Mouse (Mus musculus) forebrain, embryonic 11.5 days (tissue): ENCODE data around the gene Lhfp. TPM values are rescaled to one million over a fixed set of nuclear protein-coding genes. Genes with fewer than 3 reads are reported as not detected.

Experiments used
- ATAC-seq: fragments of 200-750 bp; cut with Nextera tagmentation; replicated peaks from 2 replicates; pipeline ENCODE4 v1.8.0; 2017; ENCODE audit warnings: moderate TSS enrichment; ENCODE audit not compliant: low FRiP score
- DNase-seq: peaks from one replicate; pipeline ENCODE4 v3.0.0-alpha.2; 2017; ENCODE audit warnings: low spot score
- H3K27ac ChIP-seq: fragments of 300-500 bp; sonication (generic); 2 replicates; pipeline ENCODE4 v1.5.1; 2014; ENCODE audit warnings: low read depth, low read length
- H3K27me3 ChIP-seq: fragments of 300-500 bp; sonication (generic); 2 replicates; pipeline ENCODE4 v1.6.1; 2014; ENCODE audit warnings: mild to moderate bottlenecking, low read length, mixed read lengths; ENCODE audit not compliant: control insufficient read depth, insufficient read depth
- H3K36me3 ChIP-seq: fragments of 300-500 bp; sonication (generic); 2 replicates; pipeline ENCODE4 v1.6.1; 2014; ENCODE audit warnings: mild to moderate bottlenecking, low read length, moderate library complexity, mixed read lengths; ENCODE audit not compliant: control insufficient read depth, insufficient read depth
- H3K4me1 ChIP-seq: fragments of 300-500 bp; sonication (generic); replicated peaks from 2 replicates; pipeline ENCODE4 v1.6.1; 2014; ENCODE audit warnings: low read length, mixed read lengths; ENCODE audit not compliant: control insufficient read depth, insufficient read depth
- H3K4me2 ChIP-seq: fragments of 300-500 bp; sonication (generic); 2 replicates; pipeline ENCODE4 v1.6.1; 2014; ENCODE audit warnings: low read depth, mild to moderate bottlenecking, low read length, moderate library complexity, mixed read lengths; ENCODE audit not compliant: severe bottlenecking
- H3K4me3 ChIP-seq: fragments of 300-500 bp; sonication (generic); 2 replicates; pipeline ENCODE4 v1.5.1; 2014; ENCODE audit warnings: low read depth, low read length
- H3K9ac ChIP-seq: fragments of 300-500 bp; sonication (generic); 2 replicates; pipeline ENCODE4 v1.6.1; 2014; ENCODE audit warnings: low read length
- H3K9me3 ChIP-seq: fragments of 300-500 bp; sonication (generic); 2 replicates; pipeline ENCODE4 v1.6.1; 2016; ENCODE audit warnings: low read length, mixed read lengths; ENCODE audit not compliant: control insufficient read depth
- WGBS: fragments of 180-500 bp; shearing (Covaris S2); extraction: QIAGEN DNeasy Blood & Tissue Kit; methylation state at CpG from one replicate; pipeline ENCODE4 v1.1.7; 2014; 5-methylcytosine and 5-hydroxymethylcytosine counted together
- polyA plus RNA-seq: library from polyadenylated mRNA; unstranded; fragments of >200 nt; fragmentation: Nextera tagmentation; extraction: Ambion mirVana; gene quantifications from 2 replicates; pipeline ENCODE4 v1.2.1, GENCODE M21; 2014

Gene Lhfp
- polyA plus RNA-seq: 24.8 and 31.4 TPM in 2 replicates

- peak; percentile 88 for DNase-seq
- under 1% methylated on average over 58 of the region's 58 CpGs for WGBS
- H3K4me1 ChIP-seq: peaks cover 2% of the 10 kb centered on the region; the same call in 1 of the 2 replicates
- no peaks in the 10 kb centered on the region for H3K36me3 ChIP-seq
- peak; percentile 95 for ATAC-seq
- no peaks in the 10 kb centered on the region for H3K27me3 ChIP-seq
- peak within 1 kb of the TSS; percentile 72 for H3K9ac ChIP-seq
- H3K4me3 ChIP-seq: peak within 1 kb of the TSS; percentile 57
- H3K27ac ChIP-seq: no peak within 1 kb of the TSS
- H3K4me2 ChIP-seq: peak within 1 kb of the TSS; percentile 80
- no peaks in the 10 kb centered on the region for H3K9me3 ChIP-seq
Observed at GRCm38 (mm10) chr3:53041411-53042239, at the start of gene Lhfp. Lhfp (plus strand) TSS chr3:53041528.

DNA sequence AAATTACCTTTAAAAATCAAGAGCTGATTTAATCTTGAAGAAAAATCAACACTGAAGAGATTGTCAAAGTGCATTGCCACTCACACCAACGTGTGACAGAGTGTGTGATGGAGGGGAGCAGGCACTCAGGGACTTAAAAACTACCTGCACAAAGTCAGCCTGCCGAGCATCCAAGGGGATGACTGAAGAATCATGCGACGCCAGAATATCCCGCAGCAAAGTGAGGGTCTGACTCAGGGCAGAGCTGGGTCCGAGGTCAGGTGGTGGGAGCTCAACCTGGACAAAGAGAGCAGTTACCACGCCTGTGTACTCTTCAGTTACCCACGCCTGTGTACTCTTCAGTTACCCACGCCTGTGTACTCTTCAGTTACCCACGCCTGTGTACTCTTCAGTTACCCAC lies 48.0 kb upstream of the Lhfp start:
- Histone ChIP-seq H3K4me1 (no peaks in the 10 kb centered on the region), H3K9me3 (no peaks in the 10 kb centered on the region), H3K9ac (no peak overlapping the region), H3K4me3 (no peak overlapping the region), H3K27ac (no peak overlapping the region), H3K27me3 (no peaks in the 10 kb centered on the region), H3K36me3 (no peaks in the 10 kb centered on the region; the same call in 1 of the 2 replicates), H3K4me2 (no peak overlapping the region)
- DNase-seq (no peak), ATAC-seq (no peak)
- 81% methylated on average over 9 of the region's 10 CpGs for WGBS

DNA sequence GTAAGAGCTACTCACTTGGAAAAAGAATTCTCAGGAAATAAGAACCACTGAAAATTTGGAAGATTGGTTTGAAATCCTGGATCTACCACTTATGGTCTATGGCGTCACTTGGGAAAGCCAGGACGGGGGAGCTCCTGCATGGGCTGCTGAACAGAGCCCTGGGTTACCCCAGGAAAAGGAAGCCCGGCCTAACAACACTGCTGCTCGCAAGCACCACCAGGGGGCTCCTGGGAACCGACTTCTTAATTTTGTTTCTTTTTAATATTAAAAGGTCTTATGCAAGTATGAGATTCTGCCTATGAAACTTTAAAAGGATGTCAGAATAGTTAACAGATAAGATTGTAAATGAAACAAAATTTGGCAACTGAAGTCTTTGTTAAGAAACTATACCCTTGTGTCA lies 46.7 kb upstream of the Lhfp start:
- WGBS: 70% methylated on average over 5 of the region's 5 CpGs

GRCm38 (mm10) chr3:52996635-52997034 lies 44.7 kb upstream of the Lhfp start:
- H3K36me3 ChIP-seq: no peaks in the 10 kb centered on the region; the same call in 1 of the 2 replicates
- no peak overlapping the region for H3K4me3 ChIP-seq
- no peak overlapping the region for H3K9ac ChIP-seq
- no peaks in the 10 kb centered on the region for H3K9me3 ChIP-seq
- WGBS: 90% methylated on average over 5 of the region's 5 CpGs
- no peak for DNase-seq
- no peaks in the 10 kb centered on the region for H3K27me3 ChIP-seq
- H3K4me2 ChIP-seq: no peak overlapping the region
- ATAC-seq: no peak
- H3K27ac ChIP-seq: no peak overlapping the region
- H3K4me1 ChIP-seq: no peaks in the 10 kb centered on the region

More for the DNA sequence above, 46.7 kb upstream of the Lhfp start:
- DNase-seq: no peak
- H3K36me3 ChIP-seq: no peaks in the 10 kb centered on the region; the same call in 1 of the 2 replicates
- no peak overlapping the region for H3K27ac ChIP-seq
- no peak overlapping the region for H3K9ac ChIP-seq
- no peak overlapping the region for H3K4me2 ChIP-seq
- no peaks in the 10 kb centered on the region for H3K4me1 ChIP-seq
- H3K9me3 ChIP-seq: no peaks in the 10 kb centered on the region
- no peak overlapping the region for H3K4me3 ChIP-seq
- H3K27me3 ChIP-seq: no peaks in the 10 kb centered on the region
- ATAC-seq: no peak

- H3K27ac ChIP-seq: no peak overlapping the region
- H3K9me3 ChIP-seq: no peaks in the 10 kb centered on the region
- H3K4me1 ChIP-seq: no peaks in the 10 kb centered on the region
- no peaks in the 10 kb centered on the region for H3K27me3 ChIP-seq
- H3K4me3 ChIP-seq: no peak overlapping the region
- no peak for ATAC-seq
- 74% methylated on average over 1 of the region's 1 CpGs for WGBS
- no peaks in the 10 kb centered on the region; the same call in 1 of the 2 replicates for H3K36me3 ChIP-seq
- H3K4me2 ChIP-seq: no peak overlapping the region
- DNase-seq: no peak
- H3K9ac ChIP-seq: no peak overlapping the region
Observed at GRCm38 (mm10) chr3:52997381-52997780, 43.9 kb upstream of the Lhfp start.

DNA sequence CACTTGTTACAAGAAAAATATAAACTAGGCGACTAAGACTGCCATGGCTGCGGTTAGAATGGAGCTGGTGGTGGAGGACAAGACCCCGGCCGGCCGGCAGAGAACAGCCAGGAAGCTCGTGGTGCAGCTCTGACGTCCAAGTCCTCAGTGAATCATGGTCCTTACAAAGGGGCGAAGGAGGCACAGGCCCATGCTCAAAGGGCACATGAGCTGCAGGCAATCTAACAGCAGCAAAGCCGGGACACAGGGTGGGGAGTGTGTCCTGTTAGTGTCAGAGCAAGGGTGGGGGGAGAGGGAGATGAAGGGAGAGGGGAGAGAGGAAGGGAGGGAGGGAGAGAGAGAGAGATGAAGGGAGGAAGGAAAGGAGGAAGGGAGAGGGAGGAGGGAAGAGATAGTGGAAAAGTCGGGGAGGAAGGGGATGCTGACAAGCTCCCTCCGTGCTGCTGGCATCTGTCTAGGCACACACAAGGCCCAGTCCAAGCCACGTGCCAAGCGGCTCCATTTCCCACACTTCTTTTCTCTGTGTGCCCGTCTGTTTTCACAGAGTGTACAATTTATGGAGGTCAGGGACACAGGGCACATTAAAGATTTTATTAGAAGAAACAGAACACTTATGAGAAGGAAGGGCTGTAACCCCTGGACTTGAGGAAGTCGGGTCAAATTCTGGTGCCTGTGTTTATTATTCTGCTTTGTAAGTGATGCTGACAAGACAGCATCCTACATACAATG lies 42.1 kb upstream of the Lhfp start:
- Histone ChIP-seq H3K27me3 (no peaks in the 10 kb centered on the region), H3K36me3 (no peaks in the 10 kb centered on the region; the same call in 1 of the 2 replicates), H3K4me2 (no peak overlapping the region), H3K27ac (no peak overlapping the region), H3K4me1 (no peaks in the 10 kb centered on the region), H3K9ac (no peak overlapping the region), H3K4me3 (no peak overlapping the region), H3K9me3 (no peaks in the 10 kb centered on the region)
- DNase-seq (no peak), ATAC-seq (no peak)
- WGBS: 83% methylated on average over 15 of the region's 15 CpGs

DNA sequence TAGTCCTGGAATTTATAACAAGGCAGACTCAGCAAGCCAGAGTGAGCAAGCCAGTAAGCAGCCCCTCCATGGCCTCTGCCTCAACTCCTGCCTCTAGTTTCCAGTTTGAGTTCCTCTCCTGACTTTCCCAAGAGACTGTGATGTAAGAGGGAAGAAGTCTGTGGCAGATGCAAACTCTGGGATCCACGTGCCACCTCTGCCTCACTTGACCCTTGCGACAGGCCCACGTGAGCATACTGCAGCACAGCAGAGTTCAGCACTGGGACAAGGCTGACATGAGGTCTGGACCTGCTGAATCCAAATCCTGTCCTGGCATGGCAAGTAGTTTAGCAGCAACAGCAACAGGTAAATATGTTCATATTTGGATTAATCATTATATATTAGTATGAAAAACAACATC lies 41.3 kb upstream of the Lhfp start:
- Histone ChIP-seq H3K4me1 (no peaks in the 10 kb centered on the region), H3K27me3 (no peaks in the 10 kb centered on the region), H3K9me3 (no peaks in the 10 kb centered on the region), H3K27ac (no peak overlapping the region), H3K4me3 (no peak overlapping the region), H3K36me3 (no peaks in the 10 kb centered on the region; the same call in 1 of the 2 replicates), H3K4me2 (no peak overlapping the region), H3K9ac (no peak overlapping the region)
- DNase-seq (no peak), ATAC-seq (no peak)
- WGBS: 89% methylated on average over 3 of the region's 3 CpGs

DNA sequence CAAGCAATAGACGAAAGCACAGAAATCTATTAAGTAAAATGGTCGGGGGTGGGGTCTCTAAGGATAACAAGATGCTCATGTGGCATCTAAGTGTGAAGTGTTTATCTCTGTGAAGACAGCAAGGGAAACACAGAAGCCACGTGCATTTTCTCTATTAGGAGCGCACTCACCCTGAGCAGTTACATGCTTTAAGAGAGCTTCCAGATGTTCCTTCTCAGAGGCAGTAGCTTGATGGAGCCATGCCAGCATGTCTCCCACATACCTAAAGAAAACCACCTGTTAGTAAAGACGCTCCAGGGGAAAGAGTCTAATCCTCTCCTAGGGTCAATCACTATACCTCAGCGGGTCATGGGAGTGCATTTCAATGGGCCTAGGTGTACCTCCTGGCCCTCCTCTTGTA lies 39.3 kb upstream of the Lhfp start:
- Histone ChIP-seq H3K4me3 (no peak overlapping the region), H3K36me3 (no peaks in the 10 kb centered on the region; the same call in 1 of the 2 replicates), H3K9ac (no peak overlapping the region), H3K4me1 (no peaks in the 10 kb centered on the region), H3K27me3 (no peaks in the 10 kb centered on the region), H3K9me3 (no peaks in the 10 kb centered on the region), H3K27ac (no peak overlapping the region), H3K4me2 (no peak overlapping the region)
- DNase-seq: no peak
- no peak for ATAC-seq
- WGBS: 72% methylated on average over 6 of the region's 6 CpGs
